Mouse (Mus musculus): ENCODE results near the gene Dbf4. TPM values are rescaled to one million over a fixed set of nuclear protein-coding genes. Genes with fewer than 3 reads are reported as not detected.

Gene Dbf4
- polyA plus RNA-seq, 1 experiment from 2014 or later = 9.5 TPM

DNA sequence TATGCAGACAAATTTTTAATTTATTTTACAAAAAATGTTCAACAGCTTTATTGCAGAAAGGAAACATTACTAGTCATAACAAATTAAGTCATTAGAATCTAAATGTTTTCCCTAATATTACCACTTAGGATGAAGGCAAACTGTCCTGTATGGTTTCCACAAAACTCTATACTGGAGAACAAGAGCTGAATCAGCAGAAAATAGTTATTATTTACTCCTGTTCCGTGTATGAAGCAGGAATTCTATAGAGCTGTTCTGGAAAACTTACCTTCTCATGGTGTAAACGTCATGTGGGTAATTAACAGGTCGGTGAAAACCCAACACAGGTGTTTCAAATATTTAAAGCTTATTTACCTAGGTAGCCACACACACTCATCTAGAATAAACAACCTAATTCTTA lies 1.1 kb downstream of the Dbf4 start:
- Histone ChIP-seq H3K4me2 (ENCODE audit: low read depth, low read length) (peak overlapping the region; percentile 80), H3K27ac (ENCODE audit: low read depth, low read length) (no peak overlapping the region), H3K9me3 (ENCODE audit: control insufficient read depth, low read length) (no peaks in the 10 kb centered on the region), H3K9ac (replicated peaks; ENCODE audit: low read depth, low read length) (no peak overlapping the region), H3K36me3 (ENCODE audit: control insufficient read depth, insufficient read depth, low read length) (no peaks in the 10 kb centered on the region), H3K4me1 (ENCODE audit: control insufficient read depth, insufficient read depth, low read length) (peaks cover 4% of the 10 kb centered on the region; the same call in 1 of the 2 replicates), H3K27me3 (ENCODE audit: control insufficient read depth, insufficient read depth, low read length) (no peaks in the 10 kb centered on the region), H3K4me3 (ENCODE audit: low read depth, low read length) (peak overlapping the region; percentile 85)
- WGBS = 8% methylated on average over 3 of the region's 3 CpGs
- no peak for ATAC-seq (ENCODE audit: low read depth)

DNA sequence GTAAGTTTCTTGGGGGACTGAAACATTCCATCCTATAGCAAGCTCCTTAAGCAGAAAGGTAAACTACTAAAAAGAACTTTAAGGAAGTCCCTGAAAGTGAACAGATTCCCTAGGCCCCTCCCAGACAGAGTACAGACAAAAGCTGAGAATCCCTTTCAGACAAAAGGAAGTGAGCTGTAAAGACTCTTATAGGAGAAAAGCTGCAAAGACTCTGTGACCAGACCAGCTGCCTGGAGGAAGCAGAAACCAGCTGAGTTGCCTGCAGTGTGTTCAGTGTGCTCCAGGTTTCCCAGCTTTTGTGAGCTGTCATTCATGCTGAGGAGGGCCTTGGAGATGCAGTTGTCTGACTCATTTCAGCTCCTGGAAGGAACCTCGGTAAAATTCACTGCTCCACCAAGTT lies 5.1 kb downstream of the Dbf4 start:
- no peak overlapping the region for H3K9ac ChIP-seq (replicated peaks; ENCODE audit: low read depth, low read length)
- H3K4me2 ChIP-seq (ENCODE audit: low read depth, low read length) = no peak overlapping the region
- H3K27me3 ChIP-seq (ENCODE audit: control insufficient read depth, insufficient read depth, low read length) = no peaks in the 10 kb centered on the region
- ATAC-seq (ENCODE audit: low read depth) = no peak
- H3K4me1 ChIP-seq (ENCODE audit: control insufficient read depth, insufficient read depth, low read length) = no peaks in the 10 kb centered on the region
- no peaks in the 10 kb centered on the region for H3K36me3 ChIP-seq (ENCODE audit: control insufficient read depth, insufficient read depth, low read length)
- no peak overlapping the region for H3K27ac ChIP-seq (ENCODE audit: low read depth, low read length)
- 54% methylated on average over 1 of the region's 1 CpGs for WGBS
- no peaks in the 10 kb centered on the region for H3K9me3 ChIP-seq (ENCODE audit: control insufficient read depth, low read length)
- H3K4me3 ChIP-seq (ENCODE audit: low read depth, low read length) = no peak overlapping the region

- ATAC-seq (ENCODE audit: low read depth) = no peak
- no peak overlapping the region for H3K27ac ChIP-seq (ENCODE audit: low read depth, low read length)
- H3K4me2 ChIP-seq (ENCODE audit: low read depth, low read length) = no peak overlapping the region
- H3K4me1 ChIP-seq (ENCODE audit: control insufficient read depth, insufficient read depth, low read length) = no peaks in the 10 kb centered on the region
- no peak overlapping the region for H3K9ac ChIP-seq (replicated peaks; ENCODE audit: low read depth, low read length)
- no peaks in the 10 kb centered on the region for H3K9me3 ChIP-seq (ENCODE audit: control insufficient read depth, low read length)
- no peaks in the 10 kb centered on the region for H3K27me3 ChIP-seq (ENCODE audit: control insufficient read depth, insufficient read depth, low read length)
- no peak overlapping the region for H3K4me3 ChIP-seq (ENCODE audit: low read depth, low read length)
- WGBS = 91% methylated on average over 3 of the region's 3 CpGs
- no peaks in the 10 kb centered on the region for H3K36me3 ChIP-seq (ENCODE audit: control insufficient read depth, insufficient read depth, low read length)
Measured at GRCm38 (mm10) chr5:8416683-8417413, 5.7 kb downstream of the Dbf4 start.

- H3K4me2 ChIP-seq (ENCODE audit: low read depth, low read length) = no peak overlapping the region
- no peaks in the 10 kb centered on the region for H3K4me1 ChIP-seq (ENCODE audit: control insufficient read depth, insufficient read depth, low read length)
- H3K9ac ChIP-seq (replicated peaks; ENCODE audit: low read depth, low read length) = no peak overlapping the region
- H3K9me3 ChIP-seq (ENCODE audit: control insufficient read depth, low read length) = no peaks in the 10 kb centered on the region
- no peaks in the 10 kb centered on the region for H3K27me3 ChIP-seq (ENCODE audit: control insufficient read depth, insufficient read depth, low read length)
- 94% methylated on average over 4 of the region's 4 CpGs for WGBS
- H3K4me3 ChIP-seq (ENCODE audit: low read depth, low read length) = no peak overlapping the region
- H3K27ac ChIP-seq (ENCODE audit: low read depth, low read length) = no peak overlapping the region
- ATAC-seq (ENCODE audit: low read depth) = no peak
- 0 out of 2 replicates have a peak, but pooled peaks cover 3% of the 10 kb centered on the region for H3K36me3 ChIP-seq (ENCODE audit: control insufficient read depth, insufficient read depth, low read length)
Measured at GRCm38 (mm10) chr5:8408746-8409145, 13.8 kb downstream of the Dbf4 start.

DNA sequence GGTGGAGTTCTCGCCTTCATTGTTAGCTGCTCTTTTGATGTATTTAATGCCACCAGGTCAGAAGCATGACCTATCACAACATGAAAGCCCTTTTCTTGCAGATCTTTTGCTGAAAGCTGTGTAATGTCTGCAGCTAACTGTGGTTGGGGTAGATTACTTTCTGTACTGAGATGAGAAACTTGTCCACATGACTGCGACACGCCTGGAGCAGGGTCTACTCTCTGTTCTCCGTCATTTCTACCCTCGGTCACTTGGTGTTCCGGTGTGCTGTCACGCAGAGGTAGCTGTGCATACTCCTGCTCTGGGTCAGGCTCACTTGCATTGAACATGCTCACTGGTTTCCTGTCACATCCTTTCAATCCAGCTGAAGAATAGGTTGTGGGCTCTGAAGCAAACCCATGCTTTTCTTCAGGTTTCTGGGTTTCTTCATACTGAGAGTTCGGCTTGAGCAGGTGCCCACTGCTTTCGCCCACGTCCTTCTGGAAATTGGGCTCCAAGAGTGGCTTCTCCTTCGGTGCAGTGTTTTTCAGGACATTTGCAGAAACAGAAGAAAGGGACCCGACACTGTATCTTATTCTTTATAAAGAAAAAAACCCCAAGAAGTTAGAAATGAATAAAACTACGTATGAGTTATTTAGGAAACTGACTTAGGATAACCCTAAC lies 24.8 kb downstream of the Dbf4 start:
- ATAC-seq (ENCODE audit: low read depth) = no peak
- H3K27me3 ChIP-seq (ENCODE audit: control insufficient read depth, insufficient read depth, low read length) = no peaks in the 10 kb centered on the region
- no peak overlapping the region for H3K9ac ChIP-seq (replicated peaks; ENCODE audit: low read depth, low read length)
- no peaks in the 10 kb centered on the region for H3K9me3 ChIP-seq (ENCODE audit: control insufficient read depth, low read length)
- no peak overlapping the region for H3K27ac ChIP-seq (ENCODE audit: low read depth, low read length)
- no peak overlapping the region for H3K4me3 ChIP-seq (ENCODE audit: low read depth, low read length)
- no peak overlapping the region for H3K4me2 ChIP-seq (ENCODE audit: low read depth, low read length)
- 92% methylated on average over 13 of the region's 13 CpGs for WGBS
- peaks cover 8% of the 10 kb centered on the region for H3K36me3 ChIP-seq (ENCODE audit: control insufficient read depth, insufficient read depth, low read length)
- no peaks in the 10 kb centered on the region for H3K4me1 ChIP-seq (ENCODE audit: control insufficient read depth, insufficient read depth, low read length)

GRCm38 (mm10) chr5:8393891-8394583 lies 28.5 kb downstream of the Dbf4 start:
- Histone ChIP-seq H3K36me3 (ENCODE audit: control insufficient read depth, insufficient read depth, low read length) (peaks cover 8% of the 10 kb centered on the region), H3K4me3 (ENCODE audit: low read depth, low read length) (no peak overlapping the region), H3K4me2 (ENCODE audit: low read depth, low read length) (no peak overlapping the region), H3K27ac (ENCODE audit: low read depth, low read length) (no peak overlapping the region), H3K27me3 (ENCODE audit: control insufficient read depth, insufficient read depth, low read length) (no peaks in the 10 kb centered on the region), H3K9me3 (ENCODE audit: control insufficient read depth, low read length) (no peaks in the 10 kb centered on the region), H3K9ac (replicated peaks; ENCODE audit: low read depth, low read length) (no peak overlapping the region), H3K4me1 (ENCODE audit: control insufficient read depth, insufficient read depth, low read length) (no peaks in the 10 kb centered on the region)
- WGBS = 81% methylated on average over 1 of the region's 1 CpGs
- no peak for ATAC-seq (ENCODE audit: low read depth)

DNA sequence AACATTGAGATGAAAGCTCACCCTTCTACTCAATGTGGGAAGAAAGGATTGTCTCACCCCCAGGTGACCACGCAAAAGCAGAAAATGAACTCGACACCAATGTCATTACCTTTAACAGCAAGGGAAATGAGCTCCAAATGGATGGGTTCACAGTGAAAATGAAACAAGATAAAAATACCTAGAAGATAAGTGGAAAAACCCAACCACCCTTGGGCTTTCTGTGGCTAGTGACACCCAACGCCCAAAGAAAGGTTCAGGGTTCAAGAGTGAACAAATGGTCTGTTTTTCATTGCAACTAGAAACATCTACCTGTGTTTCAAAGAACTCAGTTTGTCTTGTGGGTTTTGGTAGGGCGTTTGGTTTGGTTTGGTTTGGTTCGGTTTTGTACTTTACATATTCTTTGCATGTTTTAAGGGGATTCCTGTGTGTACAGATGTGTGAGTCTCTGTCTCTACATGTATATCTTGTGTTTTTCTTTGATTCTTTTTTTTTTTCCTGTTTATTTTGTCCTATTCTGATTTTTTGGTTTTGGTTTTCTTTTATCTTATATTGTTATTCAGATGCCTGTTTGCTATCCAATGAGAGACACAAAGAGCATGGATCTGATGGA lies 48.1 kb downstream of the Dbf4 start:
- Histone ChIP-seq H3K4me1 (ENCODE audit: control insufficient read depth, insufficient read depth, low read length) (no peaks in the 10 kb centered on the region), H3K9me3 (ENCODE audit: control insufficient read depth, low read length) (no peaks in the 10 kb centered on the region), H3K27ac (ENCODE audit: low read depth, low read length) (no peak overlapping the region), H3K4me2 (ENCODE audit: low read depth, low read length) (no peak overlapping the region), H3K9ac (replicated peaks; ENCODE audit: low read depth, low read length) (no peak overlapping the region), H3K27me3 (ENCODE audit: control insufficient read depth, insufficient read depth, low read length) (no peaks in the 10 kb centered on the region), H3K4me3 (ENCODE audit: low read depth, low read length) (no peak overlapping the region), H3K36me3 (ENCODE audit: control insufficient read depth, insufficient read depth, low read length) (no peaks in the 10 kb centered on the region)
- ATAC-seq (ENCODE audit: low read depth) = no peak
- WGBS = 88% methylated on average over 5 of the region's 5 CpGs

GRCm38 (mm10) chr5:8373415-8373814 lies 49.1 kb downstream of the Dbf4 start:
- H3K27ac ChIP-seq (ENCODE audit: low read depth, low read length) = no peak overlapping the region
- no peak for ATAC-seq (ENCODE audit: low read depth)
- no peak overlapping the region for H3K9ac ChIP-seq (replicated peaks; ENCODE audit: low read depth, low read length)
- WGBS = 52% methylated on average over 4 of the region's 4 CpGs
- no peaks in the 10 kb centered on the region for H3K36me3 ChIP-seq (ENCODE audit: control insufficient read depth, insufficient read depth, low read length)
- no peaks in the 10 kb centered on the region for H3K27me3 ChIP-seq (ENCODE audit: control insufficient read depth, insufficient read depth, low read length)
- H3K4me2 ChIP-seq (ENCODE audit: low read depth, low read length) = no peak overlapping the region
- H3K4me1 ChIP-seq (ENCODE audit: control insufficient read depth, insufficient read depth, low read length) = no peaks in the 10 kb centered on the region
- H3K9me3 ChIP-seq (ENCODE audit: control insufficient read depth, low read length) = no peaks in the 10 kb centered on the region
- no peak overlapping the region for H3K4me3 ChIP-seq (ENCODE audit: low read depth, low read length)

DNA sequence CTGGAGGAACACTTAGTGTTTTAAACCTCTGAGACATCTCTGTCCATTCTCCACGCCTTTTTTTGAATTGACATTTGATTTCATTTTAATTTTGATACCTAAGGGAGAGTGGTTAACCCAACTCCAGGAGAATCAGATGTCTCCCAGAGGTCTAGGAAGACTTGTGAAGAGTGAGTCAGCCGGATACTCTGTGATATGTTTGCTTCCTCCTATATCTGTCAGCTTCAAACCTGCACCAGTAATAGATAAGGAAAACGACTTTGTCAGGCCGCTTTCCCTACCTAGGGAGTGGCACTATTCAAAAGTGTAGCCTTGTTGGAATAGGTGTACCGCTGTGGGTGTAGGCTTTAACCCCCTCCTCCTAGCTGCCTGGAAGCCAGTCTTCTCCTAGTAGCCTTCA lies 53.7 kb downstream of the Dbf4 start:
- ATAC-seq (ENCODE audit: low read depth) = no peak
- H3K36me3 ChIP-seq (ENCODE audit: control insufficient read depth, insufficient read depth, low read length) = no peaks in the 10 kb centered on the region
- H3K27ac ChIP-seq (ENCODE audit: low read depth, low read length) = no peak overlapping the region
- no peaks in the 10 kb centered on the region for H3K9me3 ChIP-seq (ENCODE audit: control insufficient read depth, low read length)
- no peaks in the 10 kb centered on the region for H3K27me3 ChIP-seq (ENCODE audit: control insufficient read depth, insufficient read depth, low read length)
- peaks cover 2% of the 10 kb centered on the region; the same call in 1 of the 2 replicates for H3K4me1 ChIP-seq (ENCODE audit: control insufficient read depth, insufficient read depth, low read length)
- no peak overlapping the region for H3K4me2 ChIP-seq (ENCODE audit: low read depth, low read length)
- no peak overlapping the region for H3K9ac ChIP-seq (replicated peaks; ENCODE audit: low read depth, low read length)
- H3K4me3 ChIP-seq (ENCODE audit: low read depth, low read length) = no peak overlapping the region
- 90% methylated on average over 5 of the region's 5 CpGs for WGBS

Measured in neural tube, embryonic 14.5 days (tissue).